Mouse (Mus musculus) cortical plate, adult 2 months (tissue): ENCODE measurements around the gene Gng12. TPM values are rescaled to one million over a fixed set of nuclear protein-coding genes. Genes with fewer than 3 reads are reported as not detected.

Source experiments
- H3K27ac ChIP-seq: fragments of 200-500 bp; 2 replicates; pipeline ENCODE4 v1.5.1; 2012; ENCODE audit warnings: low read length, control low read depth, inconsistent platforms; ENCODE audit not compliant: insufficient read depth
- H3K4me1 ChIP-seq: fragments of 200-500 bp; 2 replicates; pipeline ENCODE4 v1.6.1; 2011; ENCODE audit warnings: low read length; ENCODE audit not compliant: control insufficient read depth, insufficient read depth
- H3K4me3 ChIP-seq: fragments of 200-500 bp; 2 replicates; pipeline ENCODE4 v1.5.1; 2011; ENCODE audit warnings: mild to moderate bottlenecking, low read length, control low read depth; ENCODE audit not compliant: insufficient read depth
- CTCF ChIP-seq: fragments of 200-500 bp; IDR thresholded peaks from 2 replicates; pipeline ENCODE4 v1.5.1; 2011; ENCODE audit warnings: mild to moderate bottlenecking, control low read depth, low read length; ENCODE audit not compliant: insufficient read depth; ENCODE audit errors: extremely low read depth
- POLR2A ChIP-seq: fragments of 200-500 bp; IDR thresholded peaks from 2 replicates; pipeline ENCODE4 v1.6.1; 2011; ENCODE audit warnings: mild to moderate bottlenecking, low read length, control low read depth; ENCODE audit not compliant: insufficient read depth; ENCODE audit errors: extremely low read depth
- polyA plus RNA-seq: library from polyadenylated mRNA; depleted of rRNA; stranded (reverse); fragments of >200 nt; gene quantifications from 2 replicates; pipeline ENCODE4 v1.2.3, GENCODE M21; 2012

Gng12 gene
- polyA plus RNA-seq, 1 experiment, result 58.7 TPM

GRCm38 (mm10) chr6:66998645-66999044, 102.4 kb downstream of the Gng12 start:
- Histone ChIP-seq H3K4me1 (no peaks in the 10 kb centered on the region), H3K27ac (no peak overlapping the region)

GRCm38 (mm10) chr6:66999800-67000199, 103.6 kb downstream of the Gng12 start:
- TF ChIP-seq CTCF (no peak), POLR2A (no peak)
- no peak overlapping the region for H3K4me3 ChIP-seq
- H3K27ac ChIP-seq, result no peak overlapping the region
- no peaks in the 10 kb centered on the region for H3K4me1 ChIP-seq

More at GRCm38 (mm10) chr6:66998645-66999044, 102.4 kb downstream of the Gng12 start:
- TF ChIP-seq POLR2A (no peak), CTCF (no peak)
- H3K4me3 ChIP-seq, result no peak overlapping the region

GRCm38 (mm10) chr6:67009888-67010287, 113.7 kb downstream of the Gng12 start:
- Histone ChIP-seq H3K4me3 (no peak overlapping the region), H3K4me1 (no peaks in the 10 kb centered on the region), H3K27ac (no peak overlapping the region)
- TF ChIP-seq CTCF (no peak), POLR2A (no peak)

GRCm38 (mm10) chr6:67010370-67011216, 114.4 kb downstream of the Gng12 start:
- H3K27ac ChIP-seq, result no peak overlapping the region
- H3K4me3 ChIP-seq, result no peak overlapping the region

GRCm38 (mm10) chr6:67011217-67011518, 115.0 kb downstream of the Gng12 start:
- Histone ChIP-seq H3K4me3 (no peak overlapping the region), H3K27ac (no peak overlapping the region), H3K4me1 (no peaks in the 10 kb centered on the region)
- TF ChIP-seq POLR2A (no peak), CTCF (no peak)

More at GRCm38 (mm10) chr6:67010370-67011216, 114.4 kb downstream of the Gng12 start:
- TF ChIP-seq CTCF (no peak), POLR2A (no peak)
- no peaks in the 10 kb centered on the region for H3K4me1 ChIP-seq

GRCm38 (mm10) chr6:67013293-67013948, 117.2 kb downstream of the Gng12 start:
- H3K4me3 ChIP-seq, result no peak overlapping the region
- no peaks in the 10 kb centered on the region for H3K4me1 ChIP-seq
- H3K27ac ChIP-seq, result no peak overlapping the region
- TF ChIP-seq POLR2A, result no peak
- no peak for TF ChIP-seq CTCF

- Histone ChIP-seq H3K4me3 (no peak overlapping the region), H3K4me1 (no peaks in the 10 kb centered on the region), H3K27ac (no peak overlapping the region)
- TF ChIP-seq CTCF (no peak), POLR2A (no peak)
Measured at GRCm38 (mm10) chr6:67013949-67014678, 117.9 kb downstream of the Gng12 start.

- H3K4me3 ChIP-seq, result no peak overlapping the region
- H3K27ac ChIP-seq, result no peak overlapping the region
- TF ChIP-seq CTCF, result no peak
- TF ChIP-seq POLR2A, result no peak
- no peaks in the 10 kb centered on the region for H3K4me1 ChIP-seq
Measured at GRCm38 (mm10) chr6:67014679-67015075, 118.5 kb downstream of the Gng12 start.

- TF ChIP-seq CTCF, result no peak
- TF ChIP-seq POLR2A, result no peak
- no peaks in the 10 kb centered on the region for H3K4me1 ChIP-seq
- no peak overlapping the region for H3K4me3 ChIP-seq
- no peak overlapping the region for H3K27ac ChIP-seq
Measured at GRCm38 (mm10) chr6:67015739-67016519, 119.7 kb downstream of the Gng12 start.
